Mouse (Mus musculus) ES-Bruce4 (cell line): ENCODE results near the gene Defb30.

ENCODE experiments used
- CTCF ChIP-seq: IDR thresholded peaks from one replicate; pipeline ENCODE4 v1.8.1; 2011; ENCODE audit warnings: low read depth, low read length
- POLR2A ChIP-seq: IDR thresholded peaks from one replicate; pipeline ENCODE4 v1.8.1; 2011; ENCODE audit warnings: low read length; ENCODE audit not compliant: insufficient read depth

DNA sequence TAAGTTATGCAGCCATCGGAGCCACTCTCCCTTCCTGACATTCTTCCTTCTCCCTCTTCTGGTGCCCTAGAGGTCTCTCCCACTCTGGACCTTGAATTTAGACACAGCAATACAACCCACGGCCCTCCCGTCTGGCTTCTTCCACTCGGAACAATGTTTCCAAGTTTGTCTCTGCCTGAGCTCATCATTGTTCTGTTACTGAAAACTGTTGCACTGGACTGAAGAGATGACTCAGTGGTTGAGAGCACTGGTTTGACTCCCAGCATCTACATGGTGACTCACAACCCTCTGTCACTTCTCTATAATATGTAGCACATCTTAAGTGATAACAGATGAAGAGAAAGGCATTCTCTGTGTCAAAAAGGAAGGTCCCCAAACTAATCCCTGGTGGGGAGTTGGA lies 35.1 kb downstream of the Defb30 start:
- TF ChIP-seq CTCF (no peak), POLR2A (no peak)
